Mouse (Mus musculus): ENCODE measurements around the gene Fut1.
A peak's percentile ranks its signal among the peaks of the same experiment; 100 is the strongest.
"Not testable (repeated sequence)": the region's sequence is repeated elsewhere in the genome, so short reads cannot be mapped to it uniquely, and the experiment has no call there.

Fut1 gene

GRCm38 (mm10) chr7:45640191-45640957 lies 23.3 kb downstream of the Fut1 start:
- no peak for DNase-seq

DNA sequence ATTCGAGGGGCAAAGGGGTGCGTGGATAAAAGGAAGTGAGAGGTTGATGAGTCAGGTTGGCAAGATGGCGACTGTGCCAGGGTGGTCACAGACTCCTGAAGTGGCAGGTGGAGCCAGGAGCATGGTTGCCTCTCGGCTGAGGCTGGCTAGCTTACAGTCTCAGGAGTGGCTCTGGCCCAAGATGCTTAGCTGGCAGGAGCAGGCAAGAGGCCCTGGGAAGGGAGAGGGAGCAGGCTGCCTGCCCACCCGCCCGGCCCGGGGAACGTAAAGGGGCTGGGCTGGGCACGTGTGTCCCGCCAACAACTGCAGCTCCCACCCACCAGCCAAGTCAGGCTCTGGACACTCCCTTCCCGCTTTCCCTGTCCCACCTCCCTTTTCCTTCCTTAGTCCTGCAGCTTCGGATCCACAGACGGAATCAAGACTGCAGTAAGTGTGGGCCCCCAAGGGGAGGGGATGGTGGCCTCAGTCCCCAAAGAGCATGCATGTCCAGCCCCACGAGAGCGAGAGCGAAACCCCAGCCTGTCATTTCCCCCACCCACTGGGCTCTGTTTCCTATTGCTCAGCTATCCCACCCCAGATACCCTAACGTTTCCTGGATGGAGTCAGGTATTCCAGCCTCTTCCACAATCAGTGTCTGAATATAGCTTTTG lies 24.4 kb downstream of the Fut1 start:
- peak; percentile 68 for DNase-seq

DNA sequence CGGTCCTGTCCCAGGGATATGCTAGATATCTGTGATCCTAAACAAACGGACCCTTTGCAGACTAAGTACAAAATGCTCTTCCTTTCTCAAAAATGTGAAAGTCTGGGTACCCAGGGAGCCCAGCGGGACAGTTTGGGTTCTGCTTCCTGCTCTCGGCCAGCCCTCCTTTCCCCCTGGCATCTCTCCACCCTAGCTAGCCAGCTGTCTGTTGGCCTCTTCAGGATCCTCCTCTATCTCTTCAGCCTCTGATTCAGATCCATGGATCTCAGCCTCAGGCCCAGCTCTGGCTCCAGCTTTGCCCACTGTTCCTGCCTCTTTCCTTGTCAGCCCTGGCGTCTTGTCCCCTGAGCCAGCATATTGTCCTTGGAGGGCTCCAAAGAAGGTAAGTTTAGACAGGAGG lies 25.0 kb downstream of the Fut1 start:
- DNase-seq, result no peak

DNA sequence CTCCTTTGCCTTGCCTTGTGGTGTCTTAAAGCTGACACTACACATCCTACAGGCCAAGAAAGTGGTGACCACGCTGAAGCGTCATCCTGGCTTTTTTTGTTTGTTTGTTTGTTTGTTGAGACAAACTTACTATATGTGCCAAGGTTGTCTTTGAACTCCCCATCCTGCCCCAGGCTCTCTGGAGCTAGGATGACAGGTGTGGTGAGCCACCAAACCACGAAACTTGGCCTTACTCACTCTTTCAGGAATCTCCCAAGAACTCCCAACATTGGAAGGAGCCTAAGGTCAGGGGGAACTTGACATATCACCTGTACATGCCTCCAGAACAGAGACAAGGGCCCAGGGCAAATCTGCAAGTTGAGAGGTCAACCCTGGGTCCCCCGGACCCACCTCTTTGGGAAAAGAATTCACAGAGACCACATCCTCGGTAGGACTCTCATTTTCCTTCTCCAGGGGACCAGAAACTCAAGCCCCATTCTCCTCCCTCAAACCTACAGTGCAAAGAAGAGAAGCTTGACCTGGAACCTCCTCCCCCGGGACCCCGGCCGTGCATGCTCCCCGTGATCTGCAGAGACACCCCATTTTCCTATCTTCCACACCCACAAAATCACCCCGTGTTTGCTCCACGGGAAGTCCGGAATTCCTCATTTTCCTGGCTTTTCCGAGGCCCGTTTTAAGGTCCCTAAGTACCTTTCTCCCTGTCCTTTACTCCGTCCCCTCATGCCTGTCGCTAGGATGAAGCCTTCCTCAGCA lies 25.6 kb downstream of the Fut1 start:
- DNase-seq, result no peak

DNA sequence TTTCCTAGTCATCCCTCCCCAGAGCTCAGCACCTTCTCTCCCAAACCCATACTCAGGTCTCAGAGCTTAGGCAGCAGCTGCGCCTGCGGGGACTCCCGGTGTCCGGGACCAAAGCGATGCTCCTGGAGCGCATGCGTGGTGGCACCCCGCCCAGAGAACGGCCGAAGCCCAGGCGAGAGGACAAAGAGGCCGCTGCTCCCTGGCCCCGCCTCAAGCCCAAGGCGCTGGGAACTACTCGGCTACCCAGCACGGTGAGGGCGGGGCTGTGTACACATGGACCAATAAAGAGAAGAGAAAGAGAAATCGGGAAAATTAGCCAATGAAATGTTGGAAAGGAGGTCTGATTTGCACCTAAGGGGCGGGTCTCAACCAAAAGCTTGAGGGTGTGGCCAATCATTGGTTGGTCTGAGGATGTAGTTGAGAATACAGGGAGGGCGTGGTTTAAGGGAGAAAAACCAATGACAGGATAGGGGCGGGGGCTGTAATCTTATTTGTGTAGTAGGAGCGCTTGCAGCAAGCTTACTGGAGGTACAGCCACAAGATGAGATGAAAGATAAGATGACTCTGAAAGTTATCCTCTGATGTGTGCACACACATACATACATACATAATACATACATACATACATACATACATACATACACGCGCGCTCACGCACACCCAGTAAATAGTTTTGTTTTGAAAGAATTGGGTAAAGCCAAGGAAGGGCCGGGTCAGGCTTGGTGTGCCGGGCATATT lies 26.5 kb downstream of the Fut1 start:
- peak; percentile 97 for DNase-seq

DNA sequence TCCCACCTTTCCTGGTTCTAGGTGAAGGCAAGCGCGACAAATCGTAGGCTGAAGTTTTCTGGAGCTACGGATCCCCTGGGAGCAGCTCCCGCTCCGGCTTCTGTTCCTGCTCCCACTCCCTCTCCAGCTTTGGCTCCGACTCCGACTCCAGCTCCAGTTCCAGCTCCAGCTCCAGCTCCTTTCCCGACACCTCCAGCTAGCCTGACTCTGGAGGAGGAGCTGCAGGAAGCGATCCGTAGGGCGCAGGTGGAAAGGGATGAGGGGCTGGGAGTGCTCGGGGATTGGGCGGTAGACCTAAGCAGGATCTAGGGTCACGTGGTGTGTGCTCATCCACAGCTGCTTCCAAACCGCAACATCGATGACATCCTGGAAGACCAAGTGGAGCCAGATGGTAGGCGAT lies 27.1 kb downstream of the Fut1 start:
- peak; percentile 72 for DNase-seq

DNA sequence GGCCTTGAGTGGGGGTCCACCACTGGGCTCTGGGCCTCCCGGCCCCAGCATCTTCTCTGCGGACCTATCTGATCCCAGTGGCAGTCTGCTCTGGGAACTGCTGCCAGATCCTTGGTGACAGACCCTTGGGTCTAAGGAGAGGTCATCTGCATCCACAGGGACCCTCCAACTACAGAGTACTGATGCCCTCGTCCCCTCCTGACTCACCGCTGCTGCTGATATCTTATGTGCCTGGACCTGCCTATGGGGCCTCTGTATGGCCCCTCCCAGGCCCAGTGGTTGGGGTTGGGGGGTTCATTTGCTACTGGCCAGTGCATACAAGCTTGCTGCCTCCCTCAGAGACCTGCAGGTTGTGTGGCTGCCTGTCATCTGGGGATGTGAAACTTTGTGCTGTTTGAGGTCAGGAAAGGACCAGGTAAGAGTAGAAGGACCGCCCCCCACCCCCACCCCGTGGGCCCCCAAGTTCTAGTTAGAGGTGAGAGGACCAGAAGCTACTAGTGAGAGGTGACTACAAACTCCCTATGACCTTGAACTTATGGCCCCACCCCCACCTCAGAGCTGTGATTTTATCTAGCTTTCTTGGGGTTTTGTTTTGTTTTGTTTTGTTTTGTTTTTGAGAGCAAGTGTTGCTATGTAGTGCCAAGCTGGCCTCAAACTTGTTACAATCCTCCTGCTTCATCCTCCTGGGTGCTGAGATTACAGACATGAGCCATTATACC lies 27.9 kb downstream of the Fut1 start:
- no peak for DNase-seq

DNA sequence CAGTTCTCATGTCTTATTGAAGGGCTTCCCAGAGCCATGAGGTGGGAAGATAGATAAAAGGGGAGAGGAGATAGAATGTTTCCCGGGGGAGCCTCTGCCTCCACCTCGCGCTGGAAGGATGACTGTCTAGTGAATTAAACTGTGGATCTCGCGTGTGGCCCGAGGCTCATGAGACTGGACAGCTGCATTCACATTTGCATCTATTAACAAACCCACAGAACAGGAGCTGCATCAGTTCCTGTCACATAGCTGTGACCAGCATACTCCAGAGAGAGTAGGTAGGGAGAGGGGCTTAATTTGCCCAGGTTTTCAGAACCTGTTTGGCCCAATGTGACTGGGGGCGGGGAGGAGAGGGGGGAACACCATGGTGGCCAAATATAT lies 28.5 kb downstream of the Fut1 start:
- DNase-seq, result no peak

- DNase-seq, result no peak
Observed at GRCm38 (mm10) chr7:45646671-45647070, 29.6 kb downstream of the Fut1 start.

DNA sequence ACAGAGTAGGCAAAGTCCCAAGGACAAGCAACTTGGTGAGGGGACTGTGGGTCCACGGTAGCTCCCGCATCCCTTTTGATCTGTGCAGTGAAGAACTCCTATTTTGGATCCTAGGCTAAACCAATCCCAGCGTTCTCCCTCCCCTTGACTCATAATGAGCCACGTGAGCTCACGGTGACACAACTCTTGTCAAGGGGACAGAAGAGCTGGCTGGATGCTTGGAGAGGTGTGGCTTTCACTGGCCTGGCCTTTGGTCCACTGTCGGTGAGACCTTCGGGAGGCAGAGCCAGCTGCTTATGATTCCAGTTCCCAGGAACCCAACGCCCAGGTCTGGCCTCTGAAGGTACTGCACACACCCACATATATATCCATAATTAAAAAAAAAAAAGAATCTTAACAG lies 32.3 kb downstream of the Fut1 start:
- no peak for DNase-seq

- DNase-seq, result not testable (repeated sequence)
Observed at GRCm38 (mm10) chr7:45650484-45650883, 33.4 kb downstream of the Fut1 start.

DNA sequence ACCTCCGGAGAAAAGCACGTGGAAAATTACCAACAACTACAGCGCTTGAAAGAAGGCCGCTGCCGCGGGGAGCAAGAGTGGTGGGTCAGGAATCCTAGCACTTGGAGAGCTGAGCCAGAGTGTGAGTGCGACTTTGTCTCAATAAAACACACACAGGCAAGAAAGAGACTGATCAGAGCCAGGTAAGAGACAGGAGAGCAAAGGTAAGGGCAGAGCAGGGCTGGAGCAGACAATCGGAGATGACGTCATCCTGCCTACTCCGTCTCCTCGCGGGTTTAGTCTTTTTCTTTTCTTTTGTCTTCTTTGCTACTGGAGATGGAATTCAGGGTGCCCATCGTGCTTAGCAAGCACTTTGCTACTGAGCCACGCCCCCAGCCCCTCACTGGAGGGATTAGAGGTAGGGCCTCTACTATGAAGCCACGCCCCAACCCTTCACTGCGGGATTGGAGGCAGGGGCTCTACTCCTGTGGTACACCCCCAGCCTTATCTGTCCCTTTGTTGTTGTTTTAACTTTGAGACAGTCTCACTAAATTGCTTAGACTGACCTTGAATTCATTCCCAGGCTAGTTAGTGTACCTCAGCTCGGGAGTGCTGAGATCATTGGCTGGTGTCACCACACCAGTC lies 37.4 kb downstream of the Fut1 start:
- peak; percentile 27 for DNase-seq

GRCm38 (mm10) chr7:45660746-45661478 lies 43.8 kb downstream of the Fut1 start:
- DNase-seq, result no peak

GRCm38 (mm10) chr7:45661702-45662101 lies 44.6 kb downstream of the Fut1 start:
- not testable (repeated sequence) for DNase-seq

DNA sequence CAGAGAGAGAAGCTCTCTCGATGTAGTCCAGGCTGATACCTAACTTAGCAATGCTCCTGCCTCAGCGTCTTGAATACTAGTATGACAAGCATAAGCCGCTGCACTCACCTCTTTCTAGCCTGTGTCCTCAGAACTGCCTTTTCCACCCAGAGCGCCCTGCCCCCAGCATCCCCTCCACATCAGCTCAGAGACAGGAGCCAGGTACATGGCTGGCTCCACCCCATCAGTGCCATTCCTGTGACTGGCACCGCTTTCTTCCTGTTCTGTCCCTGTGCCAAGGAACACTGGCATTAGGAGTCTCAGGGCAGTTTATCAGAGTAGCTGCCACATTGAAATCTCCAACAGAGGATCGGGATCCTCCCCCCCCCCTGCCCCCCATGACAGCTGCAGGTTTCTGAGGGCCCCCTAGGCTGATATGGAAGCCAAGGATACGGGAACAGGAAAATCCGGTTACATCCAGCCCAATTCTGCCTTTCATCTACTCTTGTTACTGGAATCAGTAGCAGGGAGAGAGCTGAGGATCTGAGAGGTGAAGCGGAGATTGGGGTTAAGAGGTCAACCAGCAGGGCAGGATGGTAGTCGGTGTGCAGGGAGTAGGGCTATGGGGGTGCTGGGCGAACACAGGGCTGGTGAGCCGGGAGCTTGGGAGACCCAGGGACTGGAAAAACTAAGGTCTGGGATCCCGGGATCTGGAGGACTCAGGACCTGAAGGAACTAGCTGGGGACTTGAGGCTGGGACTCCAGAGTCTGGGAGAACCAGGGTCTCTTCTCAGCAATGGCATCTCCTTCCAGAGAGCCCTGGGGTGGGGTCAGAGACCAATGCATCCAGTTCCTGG lies 48.4 kb downstream of the Fut1 start:
- DNase-seq, result no peak

DNA sequence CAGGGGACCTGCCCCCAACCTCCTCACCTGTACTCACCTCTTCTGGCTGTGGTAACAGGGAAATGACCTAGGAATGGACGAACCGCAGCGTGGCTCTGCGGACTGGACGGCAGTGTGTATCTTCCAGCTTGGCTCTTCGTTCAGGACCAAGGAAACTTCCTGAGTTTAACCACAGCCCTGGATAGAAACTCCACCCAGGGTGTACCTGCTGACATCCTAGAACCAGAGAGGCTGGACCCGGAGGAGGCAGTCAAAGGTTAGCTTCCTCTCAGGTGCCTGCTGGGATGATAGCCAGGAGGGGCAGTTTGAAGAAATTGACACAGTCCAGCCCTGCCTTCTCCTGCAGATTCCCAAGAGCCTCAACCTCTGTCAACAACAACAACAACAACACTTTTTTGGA lies 49.1 kb downstream of the Fut1 start, which contains the start of gene Fut2:
TSS of gene Fut2 (minus strand) at position 234 of the 400 bp plus-strand sequence.
- no peak for DNase-seq

GRCm38 (mm10) chr7:45667761-45668160 lies 50.7 kb downstream of the Fut1 start:
- DNase-seq, result no peak

DNA sequence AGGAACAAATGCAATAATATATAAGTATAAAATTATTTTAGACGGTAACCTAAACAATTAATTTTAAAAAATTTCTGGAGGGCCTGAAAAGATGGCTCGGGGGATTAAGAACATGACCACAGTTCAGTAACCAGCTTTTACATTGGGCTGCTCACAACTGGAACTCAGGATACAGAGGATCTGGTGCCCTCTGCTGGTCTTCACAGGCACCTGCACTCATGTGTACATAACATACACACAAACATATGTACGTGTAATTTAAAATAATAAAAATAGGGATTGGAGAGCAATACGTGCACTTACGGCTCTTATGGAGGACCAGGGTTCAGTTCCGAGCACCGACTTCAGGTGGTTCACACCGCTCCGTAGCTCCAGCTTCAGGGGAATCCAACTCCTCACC lies 51.8 kb downstream of the Fut1 start:
- no peak for DNase-seq
